Mouse (Mus musculus) ES-Bruce4 (cell line): ENCODE data around the gene Ndufs3.

Experiments
- CTCF ChIP-seq: IDR thresholded peaks from one replicate; pipeline ENCODE4 v1.8.1; 2011; ENCODE audit warnings: low read depth, low read length
- POLR2A ChIP-seq: IDR thresholded peaks from one replicate; pipeline ENCODE4 v1.8.1; 2011; ENCODE audit warnings: low read length; ENCODE audit not compliant: insufficient read depth

- TF ChIP-seq POLR2A (no peak), CTCF (no peak)
These were observed 14.8 kb downstream of the Ndufs3 start for GRCm38 (mm10) chr2:90889550-90890548.
